Mouse (Mus musculus) gastrocnemius, postnatal 36 days (tissue): ENCODE results near the gene Ar. TPM values are rescaled to one million over a fixed set of nuclear protein-coding genes. Genes with fewer than 3 reads are reported as not detected.

Source experiments
- DNase-seq, 2 experiments: peaks; one replicate each; pipeline ENCODE4 v3.0.0; 2022
- intact Hi-C: fragments of 180-260 bp; cut with DNase I; formaldehyde crosslinking; loops from one replicate; pipeline ENCODE4 v1.15.1; 2025
- long read RNA-seq, 2 experiments: library from polyadenylated mRNA; stranded (forward); transcript quantifications; one replicate each; pipeline ENCODE4 v2.0.0; 2021
- total RNA-seq, 2 experiments: library from RNA; stranded (reverse); gene quantifications; 2 replicates each; pipeline ENCODE4 v1.2.3; 2021

The Ar gene
- total RNA-seq: 10 to 100 TPM; 12.4 to 17.8 TPM
- long read RNA-seq, experiment 1, full-length matches to known transcripts: 2 of 10 reads
- long read RNA-seq, experiment 1, partial matches to known transcripts: 0 of 10 reads
- long read RNA-seq, experiment 1, other reads (novel, unspliced or antisense): 8 of 10 reads
- long read RNA-seq, experiment 2, full-length matches to known transcripts: 2 of 5 reads
- long read RNA-seq, experiment 2, partial matches to known transcripts: 0 of 5 reads
- long read RNA-seq, experiment 2, other reads (novel, unspliced or antisense): 3 of 5 reads

GRCm38 (mm10) chrX:98148531-98149342 is at the start of gene Ar:
Ar (plus strand) TSS chrX:98148769.
- intact Hi-C loops: loop anchor here (5.0 kb wide), 1 partner anchor 234 kb away; no protein-coding TSS in a partner anchor
- DNase-seq: peak; percentile 39 to 42

- peak in 1 of 2 experiments; percentile 23 for DNase-seq
- intact Hi-C loops: loop anchor here (5.0 kb wide), 1 partner anchor 232 kb away; no protein-coding TSS in a partner anchor
These were observed 1.3 kb downstream of the Ar start for GRCm38 (mm10) chrX:98149724-98150392.

GRCm38 (mm10) chrX:98150393-98151119 is 2.0 kb downstream of the Ar start:
- intact Hi-C loops: no loop called here
- DNase-seq: peak in 1 of 2 experiments; percentile 23

GRCm38 (mm10) chrX:98189759-98190158 is 41.2 kb downstream of the Ar start:
- DNase-seq: no peak
- intact Hi-C loops: no loop called here

- intact Hi-C loops: no loop called here
- peak in 1 of 2 experiments; percentile 5 for DNase-seq
These were observed 57.2 kb downstream of the Ar start for GRCm38 (mm10) chrX:98205766-98206165.

- no peak for DNase-seq
- intact Hi-C loops: no loop called here
These were observed 58.6 kb downstream of the Ar start for GRCm38 (mm10) chrX:98207166-98207565.

- intact Hi-C loops: no loop called here
- DNase-seq: no peak
These were observed 67.5 kb downstream of the Ar start for GRCm38 (mm10) chrX:98216103-98216502.

GRCm38 (mm10) chrX:98239011-98239410 is 90.4 kb downstream of the Ar start:
- intact Hi-C loops: no loop called here
- DNase-seq: no peak

GRCm38 (mm10) chrX:98245108-98245507 is 96.5 kb downstream of the Ar start:
- no peak for DNase-seq
- intact Hi-C loops: no loop called here

- intact Hi-C loops: no loop called here
These were observed 99.8 kb downstream of the Ar start for GRCm38 (mm10) chrX:98248363-98248762.

GRCm38 (mm10) chrX:98259620-98260019 is 111.1 kb downstream of the Ar start:
- no peak for DNase-seq
- intact Hi-C loops: no loop called here

More at GRCm38 (mm10) chrX:98248363-98248762, 99.8 kb downstream of the Ar start:
- no peak for DNase-seq

GRCm38 (mm10) chrX:98265755-98266154 is 117.2 kb downstream of the Ar start:
- DNase-seq: no peak

GRCm38 (mm10) chrX:98271361-98271760 is 122.8 kb downstream of the Ar start:
- intact Hi-C loops: no loop called here
- no peak for DNase-seq

More at GRCm38 (mm10) chrX:98265755-98266154, 117.2 kb downstream of the Ar start:
- intact Hi-C loops: no loop called here

- intact Hi-C loops: no loop called here
- DNase-seq: no peak
These were observed 143.2 kb downstream of the Ar start for GRCm38 (mm10) chrX:98291763-98292162.

GRCm38 (mm10) chrX:98300685-98301084 is 152.1 kb downstream of the Ar start:
- intact Hi-C loops: no loop called here

GRCm38 (mm10) chrX:98301924-98302323 is 153.4 kb downstream of the Ar start:
- intact Hi-C loops: no loop called here

More at GRCm38 (mm10) chrX:98300685-98301084, 152.1 kb downstream of the Ar start:
- no peak for DNase-seq

GRCm38 (mm10) chrX:98315961-98316360 is 167.4 kb downstream of the Ar start:
- no peak for DNase-seq
- intact Hi-C loops: no loop called here

More at GRCm38 (mm10) chrX:98301924-98302323, 153.4 kb downstream of the Ar start:
- DNase-seq: no peak

GRCm38 (mm10) chrX:98317483-98317882 is 168.9 kb downstream of the Ar start:
- no peak for DNase-seq
- intact Hi-C loops: no loop called here

GRCm38 (mm10) chrX:98323105-98323504 is 174.5 kb downstream of the Ar start:
- DNase-seq: no peak
- intact Hi-C loops: loop anchor here (10.0 kb wide), 1 partner anchor 442 kb away; no protein-coding TSS in a partner anchor

GRCm38 (mm10) chrX:98347481-98347880 is 198.9 kb downstream of the Ar start:
- DNase-seq: no peak
- intact Hi-C loops: no loop called here
